Mouse (Mus musculus) hindbrain, embryonic 11.5 days (tissue): Measurements from ENCODE around the gene Fam83d. TPM values are rescaled to one million over a fixed set of nuclear protein-coding genes. Genes with fewer than 3 reads are reported as not detected.
"Not testable (repeated sequence)": the region's sequence is repeated elsewhere in the genome, so short reads cannot be mapped to it uniquely, and the experiment has no call there.

Experiments used
- ATAC-seq: fragments of 200-750 bp; cut with Nextera tagmentation; 2 replicates; pipeline ENCODE4 v1.8.0; 2017; ENCODE audit warnings: mild to moderate bottlenecking, moderate TSS enrichment, moderate library complexity; ENCODE audit not compliant: low FRiP score
- DNase-seq: peaks from one replicate; pipeline ENCODE4 v3.0.0-alpha.2; 2015; ENCODE audit warnings: low spot score
- H3K27ac ChIP-seq: fragments of 300-500 bp; sonication (generic); 2 replicates; pipeline ENCODE4 v1.5.1; 2014; ENCODE audit warnings: mild to moderate bottlenecking, low read depth, low read length
- H3K27me3 ChIP-seq: fragments of 300-500 bp; sonication (generic); 2 replicates; pipeline ENCODE4 v1.6.1; 2014; ENCODE audit warnings: mild to moderate bottlenecking, low read length, moderate library complexity, mixed read lengths; ENCODE audit not compliant: control insufficient read depth, insufficient read depth
- H3K36me3 ChIP-seq: fragments of 300-500 bp; sonication (generic); 2 replicates; pipeline ENCODE4 v1.6.1; 2014; ENCODE audit warnings: mild to moderate bottlenecking, low read length, moderate library complexity, mixed read lengths; ENCODE audit not compliant: control insufficient read depth, insufficient read depth
- H3K4me1 ChIP-seq: fragments of 300-500 bp; sonication (generic); replicated peaks from 2 replicates; pipeline ENCODE4 v1.6.1; 2014; ENCODE audit warnings: low read length, mixed read lengths; ENCODE audit not compliant: control insufficient read depth, insufficient read depth
- H3K4me2 ChIP-seq: fragments of 300-500 bp; sonication (generic); replicated peaks from 2 replicates; pipeline ENCODE4 v1.6.1; 2014; ENCODE audit warnings: mild to moderate bottlenecking, low read depth, low read length
- H3K4me3 ChIP-seq: fragments of 300-500 bp; sonication (generic); 2 replicates; pipeline ENCODE4 v1.5.1; 2014; ENCODE audit warnings: low read depth, low read length
- H3K9ac ChIP-seq: fragments of 300-500 bp; sonication (generic); 2 replicates; pipeline ENCODE4 v1.6.1; 2014; ENCODE audit warnings: low read depth, low read length
- H3K9me3 ChIP-seq: fragments of 300-500 bp; sonication (generic); 2 replicates; pipeline ENCODE4 v1.6.1; 2016; ENCODE audit warnings: low read length; ENCODE audit not compliant: control insufficient read depth
- WGBS: fragments of 180-500 bp; shearing (Covaris S2); extraction: QIAGEN DNeasy Blood & Tissue Kit; methylation state at CpG from one replicate; pipeline ENCODE4 v1.1.7; 2014; 5-methylcytosine and 5-hydroxymethylcytosine counted together
- polyA plus RNA-seq: library from polyadenylated mRNA; unstranded; fragments of >200 nt; fragmentation: Nextera tagmentation; extraction: Ambion mirVana; gene quantifications from 2 replicates; pipeline ENCODE4 v1.2.1, GENCODE M21; 2014

Fam83d gene
- polyA plus RNA-seq, 1 experiment from 2014 or later, result 37.8 TPM

DNA sequence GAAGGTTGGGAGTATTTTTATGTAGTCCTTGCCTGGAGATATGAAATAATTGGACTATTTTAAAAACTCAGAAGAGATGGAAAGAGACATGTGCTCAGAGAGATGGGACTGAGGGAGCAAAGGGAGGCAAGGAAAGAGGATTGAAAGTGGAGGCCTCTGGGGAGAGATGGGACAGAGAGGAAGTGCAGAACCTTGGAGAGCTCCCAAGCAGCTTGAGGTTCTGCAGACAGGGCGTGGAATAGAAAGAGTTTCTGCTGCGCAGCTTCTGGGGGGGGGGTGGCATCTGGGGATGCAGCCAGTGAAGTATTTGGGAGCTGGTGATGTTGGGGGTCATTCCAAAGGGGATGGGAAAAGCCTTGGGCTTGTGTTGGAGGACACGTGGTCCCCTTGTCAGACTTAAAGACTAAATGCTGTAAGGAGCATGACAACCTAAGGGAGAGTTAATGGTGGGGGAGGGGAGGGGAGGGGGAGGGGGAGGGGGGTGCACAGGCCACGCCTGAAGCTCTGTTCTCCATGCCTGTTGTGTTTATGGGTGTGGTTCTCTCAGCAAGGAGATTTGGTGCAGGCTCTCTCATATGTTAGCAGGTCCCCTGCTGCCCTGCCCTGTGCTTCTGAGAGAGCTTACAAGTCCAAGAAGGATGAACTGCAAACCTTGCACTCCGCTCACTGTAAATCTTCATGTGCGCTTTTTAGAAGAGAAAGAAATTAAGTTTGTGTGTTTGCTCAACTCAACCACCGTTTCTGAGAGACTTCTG lies 39.7 kb upstream of the Fam83d start:
- Histone ChIP-seq H3K9me3 (no peaks in the 10 kb centered on the region), H3K4me1 (no peaks in the 10 kb centered on the region), H3K9ac (no peak overlapping the region), H3K4me2 (no peak overlapping the region), H3K27me3 (no peaks in the 10 kb centered on the region), H3K27ac (no peak overlapping the region), H3K4me3 (no peak overlapping the region), H3K36me3 (no peaks in the 10 kb centered on the region)
- WGBS, result 49% methylated on average over 7 of the region's 7 CpGs
- DNase-seq (no peak), ATAC-seq (no peak)

DNA sequence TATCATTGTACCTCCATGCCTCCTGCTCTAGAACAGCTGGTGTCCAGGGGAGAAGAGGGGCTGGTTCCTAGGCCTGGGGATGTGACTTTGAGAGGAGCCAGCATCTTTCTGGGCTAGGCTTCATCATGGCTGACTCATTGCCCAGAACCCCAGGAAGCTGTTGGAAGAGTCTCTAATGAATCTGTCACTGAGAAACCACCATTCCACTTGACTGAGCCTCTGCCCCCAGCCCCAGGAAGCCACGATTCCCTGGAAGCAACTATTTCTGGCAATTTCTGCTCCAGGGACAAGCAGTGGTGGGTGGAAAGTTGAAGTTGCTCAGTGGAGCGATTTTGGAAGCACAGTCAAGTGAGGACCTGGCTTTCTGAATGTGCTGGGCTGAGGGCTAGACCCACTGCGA lies 37.0 kb upstream of the Fam83d start:
- no peaks in the 10 kb centered on the region for H3K27me3 ChIP-seq
- no peaks in the 10 kb centered on the region for H3K36me3 ChIP-seq
- H3K4me3 ChIP-seq, result no peak overlapping the region
- ATAC-seq, result no peak
- DNase-seq, result no peak
- no peaks in the 10 kb centered on the region for H3K4me1 ChIP-seq
- H3K9ac ChIP-seq, result no peak overlapping the region
- WGBS, result 70% methylated on average over 3 of the region's 3 CpGs
- H3K27ac ChIP-seq, result no peak overlapping the region
- no peak overlapping the region for H3K4me2 ChIP-seq
- H3K9me3 ChIP-seq, result no peaks in the 10 kb centered on the region

DNA sequence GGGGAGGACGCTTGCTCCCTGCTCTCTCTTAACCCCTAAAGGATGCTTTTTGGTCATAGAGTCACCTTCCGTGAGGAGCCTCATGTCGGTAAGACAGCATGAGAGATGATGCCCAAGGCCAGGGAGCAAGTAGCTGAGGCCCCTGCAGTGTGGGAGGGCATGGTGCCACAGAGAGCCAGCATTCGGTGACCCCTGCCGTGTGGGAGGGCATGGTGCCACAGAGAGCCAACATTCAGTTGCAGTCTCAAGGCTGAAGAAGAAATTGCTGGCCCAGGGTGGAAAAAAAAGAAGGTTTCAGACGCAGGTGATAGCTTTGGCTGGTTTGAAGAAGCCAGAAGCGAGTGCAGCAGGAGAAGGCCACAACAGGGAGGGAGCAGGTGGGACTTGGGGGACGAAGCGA lies 35.4 kb upstream of the Fam83d start:
- Histone ChIP-seq H3K4me1 (no peaks in the 10 kb centered on the region), H3K4me3 (no peak overlapping the region), H3K27me3 (no peaks in the 10 kb centered on the region), H3K36me3 (no peaks in the 10 kb centered on the region), H3K4me2 (no peak overlapping the region), H3K9me3 (no peaks in the 10 kb centered on the region), H3K9ac (no peak overlapping the region), H3K27ac (no peak overlapping the region)
- WGBS, result 83% methylated on average over 9 of the region's 9 CpGs
- ATAC-seq, result no peak
- no peak for DNase-seq

DNA sequence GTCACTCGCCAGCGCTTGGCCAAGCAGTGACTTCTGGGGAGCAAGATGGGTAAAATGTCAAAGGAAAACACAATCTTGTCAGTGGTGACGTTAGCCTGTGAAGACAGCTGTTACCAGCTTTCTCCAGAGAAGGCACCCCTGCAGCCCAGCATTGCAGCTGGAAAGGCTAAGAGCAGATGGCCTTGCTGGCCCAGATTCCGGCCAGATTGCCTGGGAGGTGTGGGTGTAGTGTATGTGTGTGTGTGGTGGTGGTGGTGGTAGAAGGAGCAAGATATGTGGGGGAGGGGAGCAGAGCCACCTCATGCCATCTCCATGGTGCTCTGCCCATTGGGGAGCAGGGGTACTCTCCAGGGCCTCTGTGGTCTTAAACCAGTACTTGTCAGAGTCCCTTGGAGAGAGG lies 34.8 kb upstream of the Fam83d start:
- ATAC-seq, result no peak
- whole genome bisulfite sequencing, result 83% methylated on average over 4 of the region's 4 CpGs
- no peak overlapping the region for H3K4me3 ChIP-seq
- no peaks in the 10 kb centered on the region for H3K9me3 ChIP-seq
- H3K27me3 ChIP-seq, result no peaks in the 10 kb centered on the region
- no peak for DNase-seq
- H3K4me1 ChIP-seq, result no peaks in the 10 kb centered on the region
- H3K4me2 ChIP-seq, result no peak overlapping the region
- no peak overlapping the region for H3K27ac ChIP-seq
- H3K36me3 ChIP-seq, result no peaks in the 10 kb centered on the region
- H3K9ac ChIP-seq, result no peak overlapping the region

DNA sequence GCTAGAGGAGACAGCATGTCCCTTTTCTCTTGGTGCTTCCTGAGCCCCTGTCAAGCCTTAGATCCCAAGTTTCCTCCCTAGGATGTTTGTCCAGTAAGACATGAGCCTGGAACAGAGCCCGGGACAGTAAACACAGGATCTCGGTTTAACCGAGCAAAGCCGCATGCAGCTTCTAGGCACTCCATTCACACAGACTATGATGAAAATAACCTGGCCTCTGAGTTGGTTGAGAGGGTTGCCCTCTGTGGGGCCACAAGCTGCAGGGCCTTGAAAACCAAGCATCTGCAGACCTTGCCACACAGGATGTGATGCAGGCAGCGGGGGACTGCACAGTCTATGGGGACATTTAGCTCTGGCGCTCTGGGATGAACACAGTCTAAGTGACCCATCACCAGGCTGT lies 34.0 kb upstream of the Fam83d start:
- WGBS, result 84% methylated on average over 6 of the region's 6 CpGs
- no peak overlapping the region for H3K27ac ChIP-seq
- H3K27me3 ChIP-seq, result no peaks in the 10 kb centered on the region
- no peaks in the 10 kb centered on the region for H3K4me1 ChIP-seq
- DNase-seq (no peak), ATAC-seq (no peak)
- no peak overlapping the region for H3K4me2 ChIP-seq
- H3K9ac ChIP-seq, result no peak overlapping the region
- H3K4me3 ChIP-seq, result no peak overlapping the region
- no peaks in the 10 kb centered on the region for H3K36me3 ChIP-seq
- no peaks in the 10 kb centered on the region for H3K9me3 ChIP-seq

DNA sequence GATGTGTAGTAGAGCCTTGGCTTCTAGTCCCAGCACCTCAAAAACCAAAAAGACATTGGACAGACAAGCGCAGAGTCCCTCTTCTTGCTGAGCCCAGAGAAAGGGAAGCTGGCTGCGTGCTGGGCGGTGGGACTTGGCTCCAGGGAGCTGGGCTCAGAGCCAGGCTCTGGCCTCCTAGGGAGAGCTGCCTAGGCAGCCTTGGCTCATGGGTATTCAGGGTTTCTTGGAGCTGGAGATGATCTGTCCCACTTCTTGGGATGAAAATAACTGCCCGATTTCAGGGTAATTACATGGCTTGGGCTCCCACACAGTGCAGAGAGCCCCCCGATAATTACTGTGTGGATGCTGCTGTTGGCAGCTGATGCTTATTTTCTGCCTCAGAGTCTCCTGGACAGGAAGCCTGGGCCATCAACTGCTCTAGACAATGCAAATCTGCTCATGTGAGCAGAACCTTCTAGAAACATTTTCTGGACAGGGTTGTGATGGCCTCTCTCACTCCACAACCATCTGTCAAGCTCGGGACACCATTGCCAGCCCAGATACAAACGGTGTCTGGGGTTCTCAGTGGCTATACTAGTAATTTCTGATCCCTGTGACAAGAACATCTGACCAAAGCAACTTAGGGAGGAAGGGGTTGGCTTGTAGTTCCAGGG lies 33.3 kb upstream of the Fam83d start:
- Histone ChIP-seq H3K36me3 (no peaks in the 10 kb centered on the region), H3K4me2 (no peak overlapping the region), H3K4me3 (no peak overlapping the region), H3K27ac (no peak overlapping the region), H3K9me3 (no peaks in the 10 kb centered on the region), H3K4me1 (no peaks in the 10 kb centered on the region), H3K9ac (no peak overlapping the region), H3K27me3 (no peaks in the 10 kb centered on the region)
- ATAC-seq, result no peak
- WGBS, result 87% methylated on average over 7 of the region's 7 CpGs
- DNase-seq, result no peak

DNA sequence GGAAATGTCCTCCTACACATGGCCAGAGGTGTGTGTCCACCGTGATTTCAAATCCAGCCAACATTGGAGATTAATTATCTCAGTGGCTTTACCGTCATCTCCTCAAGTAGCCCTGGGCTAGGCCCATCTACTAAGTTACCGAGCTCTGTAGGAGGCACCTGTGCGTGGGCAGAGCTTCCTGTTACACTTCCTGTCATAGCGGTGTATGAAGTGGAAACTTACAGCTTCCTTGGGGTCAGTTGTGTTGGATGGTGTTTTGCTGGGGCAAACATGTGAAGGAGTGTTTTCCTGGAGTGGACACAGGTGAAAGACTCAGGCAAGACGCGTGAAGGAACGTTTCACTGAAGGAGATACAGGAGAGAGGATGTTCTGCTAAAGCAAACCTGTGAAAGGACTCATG lies 32.6 kb upstream of the Fam83d start:
- no peak overlapping the region for H3K27ac ChIP-seq
- no peak for DNase-seq
- H3K36me3 ChIP-seq, result no peaks in the 10 kb centered on the region
- no peak overlapping the region for H3K4me2 ChIP-seq
- H3K27me3 ChIP-seq, result no peaks in the 10 kb centered on the region
- H3K4me3 ChIP-seq, result no peak overlapping the region
- ATAC-seq, result no peak
- H3K4me1 ChIP-seq, result no peaks in the 10 kb centered on the region
- WGBS, result 88% methylated on average over 8 of the region's 8 CpGs
- no peaks in the 10 kb centered on the region for H3K9me3 ChIP-seq
- H3K9ac ChIP-seq, result no peak overlapping the region

DNA sequence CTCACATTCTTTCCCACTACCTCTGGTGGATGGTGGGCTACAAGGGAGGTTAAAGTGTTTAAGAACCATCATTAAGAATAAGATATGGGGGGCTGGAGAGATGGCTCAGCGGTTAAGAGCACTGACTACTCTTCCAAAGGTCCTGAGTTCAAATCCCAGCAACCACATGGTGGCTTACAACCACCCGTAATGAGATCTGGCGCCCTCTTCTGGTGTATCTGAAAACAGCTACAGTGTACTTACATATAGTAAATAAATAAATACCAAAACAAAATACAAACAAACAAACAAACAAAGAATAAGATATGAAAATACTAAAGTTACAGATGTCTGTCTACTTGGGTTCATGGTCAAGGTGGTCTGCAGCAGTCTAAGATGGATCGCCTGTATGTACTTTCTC lies 31.6 kb upstream of the Fam83d start:
- WGBS, result 77% methylated on average over 4 of the region's 4 CpGs
- H3K4me3 ChIP-seq, H3K27me3 ChIP-seq, H3K4me1 ChIP-seq, H3K4me2 ChIP-seq, ATAC-seq, H3K9me3 ChIP-seq, H3K9ac ChIP-seq, H3K36me3 ChIP-seq, H3K27ac ChIP-seq, DNase-seq: not testable (repeated sequence)

DNA sequence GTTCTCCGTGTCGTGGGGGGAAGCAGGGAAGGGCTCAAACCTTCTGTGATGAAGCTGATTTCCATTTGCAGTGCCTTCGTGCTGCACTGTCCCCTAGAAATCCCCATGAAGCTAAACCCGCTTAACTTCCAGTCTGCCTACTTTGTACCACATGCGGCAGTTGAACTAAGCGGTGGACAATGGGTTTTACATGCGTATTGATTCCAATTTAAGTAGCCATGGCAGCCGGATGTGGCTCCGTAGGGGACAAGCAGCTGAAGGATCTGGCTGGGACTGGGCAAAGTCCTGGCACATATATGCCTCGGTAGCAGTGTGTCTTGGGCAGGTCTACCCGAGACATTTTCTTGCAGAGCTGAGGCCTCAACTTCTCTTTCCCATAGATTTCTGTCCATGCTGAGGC lies 29.3 kb upstream of the Fam83d start:
- H3K9me3 ChIP-seq, result no peaks in the 10 kb centered on the region
- DNase-seq (peak; percentile 44), ATAC-seq (peak; percentile 54; the same call in 1 of the 2 replicates)
- H3K4me2 ChIP-seq, result no peak overlapping the region
- no peaks in the 10 kb centered on the region for H3K4me1 ChIP-seq
- no peaks in the 10 kb centered on the region for H3K27me3 ChIP-seq
- H3K27ac ChIP-seq, result no peak overlapping the region
- no peak overlapping the region for H3K4me3 ChIP-seq
- WGBS, result 65% methylated on average over 11 of the region's 11 CpGs
- H3K36me3 ChIP-seq, result no peaks in the 10 kb centered on the region
- no peak overlapping the region for H3K9ac ChIP-seq
